Mouse (Mus musculus): ENCODE measurements at regions not wholly inside any gene's neighbourhood (a gene's known extent, or its start where the extent isn't known, plus 50 kb on each side); places are given as distances from the start of the nearest gene placed in this dataset.

- TF ChIP-seq EP300 (IDR thresholded peaks at IDR 0.05; ENCODE audit: low read depth) (no peak), CTCF (IDR thresholded peaks at IDR 0.05; ENCODE audit: low read depth) (no peak)
- Histone ChIP-seq H3K36me3 (replicated peaks; ENCODE audit: control insufficient read depth, insufficient read depth, low read length) (no peaks in the 10 kb centered on the region), H3K27ac (ENCODE audit: low read depth) (no peak overlapping the region), H3K4me1 (ENCODE audit: control insufficient read depth, insufficient read depth) (no peaks in the 10 kb centered on the region), H3K9me3 (replicated peaks; ENCODE audit: control insufficient read depth, low read length) (no peaks in the 10 kb centered on the region), H3K4me2 (ENCODE audit: low read depth, low read length) (no peak overlapping the region), H3K27me3 (ENCODE audit: control insufficient read depth, insufficient read depth, low read length) (no peaks in the 10 kb centered on the region), H3K4me3 (ENCODE audit: low read depth, low read length) (no peak overlapping the region), H3K9ac (replicated peaks; ENCODE audit: low read depth, low read length) (no peak overlapping the region)
- ATAC-seq (ENCODE audit: insufficient read depth, low read depth) (no peak), DNase-seq (ENCODE audit: low spot score) (no peak)
- 73% methylated on average over 2 of the region's 2 CpGs for WGBS
Measured at GRCm38 (mm10) chr5:39281021-39281420, 404.4 kb upstream of the Clnk start.

- no peak overlapping the region for H3K4me3 ChIP-seq (ENCODE audit: low read depth, low read length)
- TF ChIP-seq CTCF (IDR thresholded peaks at IDR 0.05; ENCODE audit: low read depth) (no peak), EP300 (IDR thresholded peaks at IDR 0.05; ENCODE audit: low read depth) (no peak)
- 34% methylated on average over 4 of the region's 4 CpGs for WGBS
- ATAC-seq (ENCODE audit: insufficient read depth, low read depth) (no peak), DNase-seq (ENCODE audit: low spot score) (no peak)
- H3K4me1 ChIP-seq (ENCODE audit: control insufficient read depth, insufficient read depth): no peaks in the 10 kb centered on the region
- no peaks in the 10 kb centered on the region for H3K9me3 ChIP-seq (replicated peaks; ENCODE audit: control insufficient read depth, low read length)
- H3K36me3 ChIP-seq (replicated peaks; ENCODE audit: control insufficient read depth, insufficient read depth, low read length): no peaks in the 10 kb centered on the region
- no peak overlapping the region for H3K27ac ChIP-seq (ENCODE audit: low read depth)
- H3K27me3 ChIP-seq (ENCODE audit: control insufficient read depth, insufficient read depth, low read length): no peaks in the 10 kb centered on the region
- H3K9ac ChIP-seq (replicated peaks; ENCODE audit: low read depth, low read length): no peak overlapping the region
- no peak overlapping the region for H3K4me2 ChIP-seq (ENCODE audit: low read depth, low read length)
Measured at GRCm38 (mm10) chr5:39273710-39274385, 397.2 kb upstream of the Clnk start.

GRCm38 (mm10) chr5:39267106-39267505, 390.5 kb upstream of the Clnk start:
- no peak overlapping the region for H3K9ac ChIP-seq (replicated peaks; ENCODE audit: low read depth, low read length)
- no peak overlapping the region for H3K4me3 ChIP-seq (ENCODE audit: low read depth, low read length)
- ATAC-seq (ENCODE audit: insufficient read depth, low read depth) (no peak), DNase-seq (ENCODE audit: low spot score) (no peak)
- no peaks in the 10 kb centered on the region for H3K36me3 ChIP-seq (replicated peaks; ENCODE audit: control insufficient read depth, insufficient read depth, low read length)
- 97% methylated on average over 1 of the region's 1 CpGs for WGBS
- no peaks in the 10 kb centered on the region for H3K27me3 ChIP-seq (ENCODE audit: control insufficient read depth, insufficient read depth, low read length)
- H3K4me2 ChIP-seq (ENCODE audit: low read depth, low read length): no peak overlapping the region
- no peaks in the 10 kb centered on the region for H3K9me3 ChIP-seq (replicated peaks; ENCODE audit: control insufficient read depth, low read length)
- no peak overlapping the region for H3K27ac ChIP-seq (ENCODE audit: low read depth)
- TF ChIP-seq EP300 (IDR thresholded peaks at IDR 0.05; ENCODE audit: low read depth) (no peak), CTCF (IDR thresholded peaks at IDR 0.05; ENCODE audit: low read depth) (no peak)
- no peaks in the 10 kb centered on the region for H3K4me1 ChIP-seq (ENCODE audit: control insufficient read depth, insufficient read depth)

GRCm38 (mm10) chr5:39260721-39261190, 384.1 kb upstream of the Clnk start:
- Histone ChIP-seq H3K4me3 (ENCODE audit: low read depth, low read length) (no peak overlapping the region), H3K4me2 (ENCODE audit: low read depth, low read length) (no peak overlapping the region), H3K36me3 (replicated peaks; ENCODE audit: control insufficient read depth, insufficient read depth, low read length) (no peaks in the 10 kb centered on the region), H3K9me3 (replicated peaks; ENCODE audit: control insufficient read depth, low read length) (no peaks in the 10 kb centered on the region), H3K9ac (replicated peaks; ENCODE audit: low read depth, low read length) (no peak overlapping the region), H3K27ac (ENCODE audit: low read depth) (no peak overlapping the region), H3K27me3 (ENCODE audit: control insufficient read depth, insufficient read depth, low read length) (no peaks in the 10 kb centered on the region), H3K4me1 (ENCODE audit: control insufficient read depth, insufficient read depth) (no peaks in the 10 kb centered on the region)
- 58% methylated on average over 1 of the region's 1 CpGs for WGBS
- DNase-seq (ENCODE audit: low spot score) (no peak), ATAC-seq (ENCODE audit: insufficient read depth, low read depth) (no peak)
- TF ChIP-seq CTCF (IDR thresholded peaks at IDR 0.05; ENCODE audit: low read depth) (no peak), EP300 (IDR thresholded peaks at IDR 0.05; ENCODE audit: low read depth) (no peak)

- Histone ChIP-seq H3K27me3 (ENCODE audit: control insufficient read depth, insufficient read depth, low read length) (no peaks in the 10 kb centered on the region), H3K27ac (ENCODE audit: low read depth) (no peak overlapping the region), H3K4me3 (ENCODE audit: low read depth, low read length) (no peak overlapping the region), H3K4me1 (ENCODE audit: control insufficient read depth, insufficient read depth) (no peaks in the 10 kb centered on the region), H3K9me3 (replicated peaks; ENCODE audit: control insufficient read depth, low read length) (no peaks in the 10 kb centered on the region), H3K36me3 (replicated peaks; ENCODE audit: control insufficient read depth, insufficient read depth, low read length) (no peaks in the 10 kb centered on the region), H3K9ac (replicated peaks; ENCODE audit: low read depth, low read length) (no peak overlapping the region), H3K4me2 (ENCODE audit: low read depth, low read length) (no peak overlapping the region)
- 78% methylated on average over 2 of the region's 2 CpGs for WGBS
- TF ChIP-seq EP300 (IDR thresholded peaks at IDR 0.05; ENCODE audit: low read depth) (no peak), CTCF (IDR thresholded peaks at IDR 0.05; ENCODE audit: low read depth) (no peak)
- DNase-seq (ENCODE audit: low spot score): no peak
- no peak for ATAC-seq (ENCODE audit: insufficient read depth, low read depth)
Measured at GRCm38 (mm10) chr5:39257745-39258144, 381.1 kb upstream of the Clnk start.

GRCm38 (mm10) chr5:39252206-39252605, 375.6 kb upstream of the Clnk start:
- Histone ChIP-seq H3K9me3 (replicated peaks; ENCODE audit: control insufficient read depth, low read length) (no peaks in the 10 kb centered on the region), H3K27me3 (ENCODE audit: control insufficient read depth, insufficient read depth, low read length) (no peaks in the 10 kb centered on the region), H3K4me2 (ENCODE audit: low read depth, low read length) (no peak overlapping the region), H3K4me1 (ENCODE audit: control insufficient read depth, insufficient read depth) (no peaks in the 10 kb centered on the region), H3K36me3 (replicated peaks; ENCODE audit: control insufficient read depth, insufficient read depth, low read length) (no peaks in the 10 kb centered on the region), H3K9ac (replicated peaks; ENCODE audit: low read depth, low read length) (no peak overlapping the region), H3K4me3 (ENCODE audit: low read depth, low read length) (no peak overlapping the region), H3K27ac (ENCODE audit: low read depth) (no peak overlapping the region)
- ATAC-seq (ENCODE audit: insufficient read depth, low read depth) (no peak), DNase-seq (ENCODE audit: low spot score) (no peak)
- TF ChIP-seq EP300 (IDR thresholded peaks at IDR 0.05; ENCODE audit: low read depth) (no peak), CTCF (IDR thresholded peaks at IDR 0.05; ENCODE audit: low read depth) (no peak)
- 23% methylated on average over 3 of the region's 3 CpGs for WGBS
